Mouse (Mus musculus) liver, embryonic 14.5 days (tissue): ENCODE results near the gene Gna14. TPM values are rescaled to one million over a fixed set of nuclear protein-coding genes. Genes with fewer than 3 reads are reported as not detected.

ENCODE experiments used
- ATAC-seq: fragments of 200-750 bp; cut with Nextera tagmentation; 2 replicates; pipeline ENCODE4 v1.8.0; 2017; ENCODE audit warnings: moderate number of reproducible peaks, mild to moderate bottlenecking, moderate library complexity; ENCODE audit not compliant: insufficient read depth
- DNase-seq, 3 experiments: peaks; one replicate each; pipeline ENCODE4 v3.0.0-alpha.2; 2012 to 2013; ENCODE audit warnings: low read depth in 3 of 3, low spot score in 3 of 3
- H3K27ac ChIP-seq: fragments of 300-500 bp; sonication (generic); 2 replicates; pipeline ENCODE4 v1.5.1; 2014; ENCODE audit warnings: moderate library complexity, mild to moderate bottlenecking, control low read depth, inconsistent platforms
- H3K27me3 ChIP-seq: fragments of 300-500 bp; sonication (generic); 2 replicates; pipeline ENCODE4 v1.6.1; 2014; ENCODE audit warnings: mild to moderate bottlenecking, low read length, moderate library complexity; ENCODE audit not compliant: control insufficient read depth, insufficient read depth
- H3K36me3 ChIP-seq: fragments of 300-500 bp; sonication (generic); replicated peaks from 2 replicates; pipeline ENCODE4 v1.6.1; 2014; ENCODE audit warnings: low read depth; ENCODE audit not compliant: control insufficient read depth, insufficient read depth
- H3K4me1 ChIP-seq, 2 experiments: fragments of 200-500 bp in 1 of 2; fragments of 300-500 bp in 1 of 2; sonication (generic) in 1 of 2; replicated peaks; 2 replicates each; pipeline ENCODE4 v1.6.1; 2012 to 2014; ENCODE audit warnings: antibody characterized with exemption in 1 of 2, inconsistent platforms in 1 of 2, low read length in 1 of 2; ENCODE audit not compliant: control insufficient read depth in 2 of 2, insufficient read depth in 2 of 2
- H3K4me2 ChIP-seq: fragments of 300-500 bp; sonication (generic); 2 replicates; pipeline ENCODE4 v1.6.1; 2014; ENCODE audit warnings: low read depth, mild to moderate bottlenecking, control low read depth, moderate library complexity
- H3K4me3 ChIP-seq, 2 experiments: fragments of 200-500 bp in 1 of 2; fragments of 300-500 bp in 1 of 2; sonication (generic) in 1 of 2; 2 replicates each; pipeline ENCODE4 v1.5.1; 2012 to 2014; ENCODE audit warnings: low read depth in 2 of 2, low read length in 2 of 2, mild to moderate bottlenecking in 2 of 2, control low read depth in 1 of 2, inconsistent platforms in 1 of 2, moderate library complexity in 1 of 2; ENCODE audit not compliant: insufficient read depth in 1 of 2
- H3K9ac ChIP-seq: fragments of 300-500 bp; sonication (generic); replicated peaks from 2 replicates; pipeline ENCODE4 v1.6.1; 2014; ENCODE audit warnings: mild to moderate bottlenecking, control low read depth, moderate library complexity
- H3K9me3 ChIP-seq: fragments of 300-500 bp; sonication (generic); 2 replicates; pipeline ENCODE4 v1.6.1; 2016; ENCODE audit warnings: low read length, mixed read lengths; ENCODE audit not compliant: control insufficient read depth
- CTCF ChIP-seq: IDR thresholded peaks from 2 replicates; pipeline ENCODE4 v1.5.1; 2016; ENCODE audit warnings: antibody characterized with exemption, low read depth, control low read depth
- EP300 ChIP-seq: IDR thresholded peaks from 2 replicates; pipeline ENCODE4 v1.6.1; 2016; ENCODE audit warnings: antibody characterized with exemption, low read depth
- WGBS: fragments of 180-500 bp; shearing (Covaris S2); extraction: QIAGEN DNeasy Blood & Tissue Kit; methylation state at CpG from one replicate; pipeline ENCODE4 v1.1.7; 2014; ENCODE audit not compliant: insufficient replicate concordance; 5-methylcytosine and 5-hydroxymethylcytosine counted together
- polyA plus RNA-seq, 2 experiments: library from polyadenylated mRNA; depleted of rRNA in 1 of 2; stranded (reverse) in 1 of 2; unstranded in 1 of 2; fragments of >200 nt; fragmentation: Nextera tagmentation in 1 of 2; extraction: Ambion mirVana in 1 of 2; gene quantifications; 2 replicates each; pipeline versions ENCODE4 v1.2.1 to v1.2.3; 2012 to 2014

Gene Gna14
- polyA plus RNA-seq, 2 experiments, result 0.85 to 0.87 TPM

- no peaks in the 10 kb centered on the region for H3K36me3 ChIP-seq
- 45% methylated on average over 5 of the region's 5 CpGs for WGBS
- no peaks in the 10 kb centered on the region for H3K27me3 ChIP-seq
- no peak for TF ChIP-seq EP300
- no peak for TF ChIP-seq CTCF
- no peaks in the 10 kb centered on the region for H3K9me3 ChIP-seq
- ATAC-seq (no peak), DNase-seq (no peak)
- H3K27ac ChIP-seq, result no peak overlapping the region
- no peak overlapping the region for H3K4me3 ChIP-seq
- no peak overlapping the region for H3K4me2 ChIP-seq
- no peak overlapping the region for H3K9ac ChIP-seq
- 0 out of 4 replicates have a peak, but pooled peaks cover 0 to 3% of the 10 kb centered on the region in 2 experiments for H3K4me1 ChIP-seq
These were observed 66.5 kb downstream of the Gna14 start for GRCm38 (mm10) chr19:16502054-16502453.

GRCm38 (mm10) chr19:16506711-16507364, 71.3 kb downstream of the Gna14 start:
- Histone ChIP-seq H3K4me1 (peaks cover 20 to 22% of the 10 kb centered on the region in 2 experiments), H3K9me3 (no peaks in the 10 kb centered on the region), H3K27me3 (no peaks in the 10 kb centered on the region), H3K4me3 (no peak overlapping the region), H3K9ac (no peak overlapping the region), H3K36me3 (no peaks in the 10 kb centered on the region), H3K4me2 (no peak overlapping the region), H3K27ac (no peak overlapping the region)
- 62% methylated on average over 6 of the region's 6 CpGs for WGBS
- ATAC-seq (no peak), DNase-seq (no peak)
- TF ChIP-seq EP300 (no peak), CTCF (no peak)

- H3K9me3 ChIP-seq, result no peaks in the 10 kb centered on the region
- 0 out of 4 replicates have a peak overlapping the region, but pooled peaks have one; percentile 2 to 15 for H3K4me3 ChIP-seq
- no peaks in the 10 kb centered on the region for H3K27me3 ChIP-seq
- H3K4me2 ChIP-seq, result peak overlapping the region; percentile 62
- DNase-seq (no peak), ATAC-seq (peak; percentile 48)
- H3K27ac ChIP-seq, result peak overlapping the region; percentile 53
- no peak for TF ChIP-seq CTCF
- no peak overlapping the region for H3K9ac ChIP-seq
- H3K4me1 ChIP-seq, result peaks cover 27 to 32% of the 10 kb centered on the region in 2 experiments
- whole genome bisulfite sequencing, result 53% methylated on average over 10 of the region's 10 CpGs
- H3K36me3 ChIP-seq, result no peaks in the 10 kb centered on the region
These were observed 75.0 kb downstream of the Gna14 start for GRCm38 (mm10) chr19:16510343-16511080.

DNA sequence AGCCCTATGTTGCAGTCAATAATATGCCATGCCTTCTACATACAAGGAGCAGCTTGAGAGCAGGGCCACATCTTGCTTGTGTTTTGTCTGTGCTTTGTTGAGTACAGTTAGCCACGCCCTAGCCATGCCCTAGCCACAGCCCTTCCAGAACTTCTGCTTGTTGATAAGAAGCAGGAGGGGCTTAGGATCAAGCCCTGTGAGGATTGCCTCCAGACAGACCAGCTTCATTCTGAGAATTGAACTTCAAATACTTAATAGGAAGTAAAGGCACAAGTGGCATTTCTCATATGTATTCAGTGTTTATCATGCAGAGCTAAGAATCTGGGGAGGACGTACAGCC, 75.5 kb downstream of the Gna14 start:
- Histone ChIP-seq H3K27ac (peak overlapping the region; percentile 53), H3K9ac (no peak overlapping the region; the same call in 1 of the 2 replicates), H3K4me1 (peaks cover 27 to 32% of the 10 kb centered on the region in 2 experiments), H3K36me3 (no peaks in the 10 kb centered on the region), H3K4me2 (peak overlapping the region; percentile 62), H3K27me3 (no peaks in the 10 kb centered on the region), H3K4me3 (0 out of 4 replicates have a peak overlapping the region, but pooled peaks have one; percentile 2 to 15), H3K9me3 (no peaks in the 10 kb centered on the region)
- ATAC-seq (peak; percentile 99), DNase-seq (peak; percentile 66 to 79 (median 69))
- WGBS, result 7% methylated on average over 2 of the region's 2 CpGs
- TF ChIP-seq EP300 (peak; percentile 64), CTCF (no peak)

DNA sequence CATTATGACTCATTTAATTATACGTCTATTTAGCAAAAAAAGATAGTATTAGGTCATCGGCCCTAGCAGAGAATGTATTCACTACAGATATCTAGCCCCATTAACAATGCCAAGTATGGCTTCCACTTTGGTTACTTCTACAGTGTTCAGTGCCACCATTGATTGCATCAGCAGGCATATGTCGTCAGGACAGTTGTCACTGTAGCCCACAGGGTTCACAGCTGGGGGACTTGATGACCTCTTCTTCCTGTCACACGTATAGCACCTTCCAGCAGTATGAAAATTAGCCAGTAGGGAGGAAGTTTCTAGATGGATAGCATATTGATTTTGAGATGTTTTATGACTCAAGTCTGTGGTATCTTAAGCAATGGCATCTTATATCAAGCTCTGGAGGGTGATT, 78.6 kb downstream of the Gna14 start:
- Histone ChIP-seq H3K4me3 (no peak overlapping the region), H3K36me3 (no peaks in the 10 kb centered on the region), H3K4me2 (no peak overlapping the region), H3K4me1 (peaks cover 27 to 32% of the 10 kb centered on the region in 2 experiments), H3K9me3 (no peaks in the 10 kb centered on the region), H3K27ac (no peak overlapping the region), H3K9ac (no peak overlapping the region), H3K27me3 (no peaks in the 10 kb centered on the region)
- no peak for ATAC-seq
- TF ChIP-seq EP300 (no peak), CTCF (no peak)
- 61% methylated on average over 4 of the region's 4 CpGs for WGBS
- no peak for DNase-seq
